Mouse (Mus musculus): Measurements from ENCODE around the gene Cyth1. TPM values are rescaled to one million over a fixed set of nuclear protein-coding genes. Genes with fewer than 3 reads are reported as not detected.

The Cyth1 gene
- polyA plus RNA-seq, 1 experiment from 2014 or later, result 17.7 TPM

DNA sequence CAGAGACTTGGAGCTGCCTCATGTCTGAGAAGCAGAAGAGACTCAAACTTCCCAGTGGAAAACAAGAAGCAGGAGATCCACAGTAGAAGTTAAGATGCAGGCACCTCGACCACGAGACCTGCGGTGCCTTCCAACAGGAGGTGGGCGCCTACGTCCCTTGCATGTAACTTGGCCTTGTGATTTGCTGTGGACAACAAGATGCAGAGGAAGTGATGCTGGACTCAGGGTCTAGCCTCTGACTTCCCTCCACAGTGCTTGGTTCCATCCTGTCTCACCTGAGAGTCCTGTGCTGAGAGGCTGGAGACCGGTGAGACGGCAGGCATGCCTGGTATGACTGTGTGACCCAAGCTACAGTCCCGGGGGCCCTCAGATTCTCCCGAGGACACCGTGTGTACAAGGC lies 101.9 kb downstream of the Cyth1 start:
- Histone ChIP-seq H3K4me1 (ENCODE audit: control insufficient read depth, insufficient read depth, low read length) (peaks cover 13% of the 10 kb centered on the region), H3K9ac (replicated peaks; ENCODE audit: low read depth, low read length) (no peak overlapping the region), H3K4me3 (ENCODE audit: low read depth, low read length) (no peak overlapping the region), H3K9me3 (ENCODE audit: control insufficient read depth, low read length) (no peaks in the 10 kb centered on the region), H3K36me3 (ENCODE audit: control insufficient read depth, insufficient read depth, low read length) (no peaks in the 10 kb centered on the region), H3K27ac (ENCODE audit: low read depth, low read length) (no peak overlapping the region), H3K4me2 (ENCODE audit: low read depth, low read length) (no peak overlapping the region), H3K27me3 (ENCODE audit: control insufficient read depth, insufficient read depth, low read length) (no peaks in the 10 kb centered on the region)
- ATAC-seq (ENCODE audit: low read depth), result no peak
- WGBS, result 93% methylated on average over 10 of the region's 10 CpGs

GRCm38 (mm10) chr11:118145771-118146351 lies 102.5 kb downstream of the Cyth1 start:
- Histone ChIP-seq H3K4me3 (ENCODE audit: low read depth, low read length) (no peak overlapping the region), H3K9ac (replicated peaks; ENCODE audit: low read depth, low read length) (no peak overlapping the region), H3K27ac (ENCODE audit: low read depth, low read length) (no peak overlapping the region), H3K36me3 (ENCODE audit: control insufficient read depth, insufficient read depth, low read length) (no peaks in the 10 kb centered on the region), H3K9me3 (ENCODE audit: control insufficient read depth, low read length) (no peaks in the 10 kb centered on the region), H3K4me1 (ENCODE audit: control insufficient read depth, insufficient read depth, low read length) (peaks cover 13% of the 10 kb centered on the region), H3K4me2 (ENCODE audit: low read depth, low read length) (no peak overlapping the region), H3K27me3 (ENCODE audit: control insufficient read depth, insufficient read depth, low read length) (no peaks in the 10 kb centered on the region)
- 75% methylated on average over 16 of the region's 16 CpGs for WGBS
- ATAC-seq (ENCODE audit: low read depth), result no peak

GRCm38 (mm10) chr11:118145092-118145491 lies 103.3 kb downstream of the Cyth1 start:
- Histone ChIP-seq H3K36me3 (ENCODE audit: control insufficient read depth, insufficient read depth, low read length) (no peaks in the 10 kb centered on the region), H3K4me3 (ENCODE audit: low read depth, low read length) (no peak overlapping the region), H3K4me2 (ENCODE audit: low read depth, low read length) (no peak overlapping the region), H3K9me3 (ENCODE audit: control insufficient read depth, low read length) (no peaks in the 10 kb centered on the region), H3K27ac (ENCODE audit: low read depth, low read length) (no peak overlapping the region), H3K9ac (replicated peaks; ENCODE audit: low read depth, low read length) (no peak overlapping the region), H3K4me1 (ENCODE audit: control insufficient read depth, insufficient read depth, low read length) (peaks cover 7% of the 10 kb centered on the region), H3K27me3 (ENCODE audit: control insufficient read depth, insufficient read depth, low read length) (no peaks in the 10 kb centered on the region)
- no peak for ATAC-seq (ENCODE audit: low read depth)
- 96% methylated on average over 4 of the region's 4 CpGs for WGBS

- Histone ChIP-seq H3K27ac (ENCODE audit: low read depth, low read length) (no peak overlapping the region), H3K4me2 (ENCODE audit: low read depth, low read length) (no peak overlapping the region), H3K9ac (replicated peaks; ENCODE audit: low read depth, low read length) (no peak overlapping the region), H3K4me1 (ENCODE audit: control insufficient read depth, insufficient read depth, low read length) (peaks cover 6% of the 10 kb centered on the region), H3K36me3 (ENCODE audit: control insufficient read depth, insufficient read depth, low read length) (no peaks in the 10 kb centered on the region), H3K4me3 (ENCODE audit: low read depth, low read length) (no peak overlapping the region), H3K9me3 (ENCODE audit: control insufficient read depth, low read length) (no peaks in the 10 kb centered on the region), H3K27me3 (ENCODE audit: control insufficient read depth, insufficient read depth, low read length) (no peaks in the 10 kb centered on the region)
- no peak for ATAC-seq (ENCODE audit: low read depth)
- WGBS, result 96% methylated on average over 4 of the region's 4 CpGs
These were observed 104.7 kb downstream of the Cyth1 start for GRCm38 (mm10) chr11:118143731-118144130.

- Histone ChIP-seq H3K27ac (ENCODE audit: low read depth, low read length) (peak overlapping the region; percentile 58), H3K4me1 (ENCODE audit: control insufficient read depth, insufficient read depth, low read length) (peaks cover 6% of the 10 kb centered on the region), H3K9ac (replicated peaks; ENCODE audit: low read depth, low read length) (no peak overlapping the region), H3K9me3 (ENCODE audit: control insufficient read depth, low read length) (no peaks in the 10 kb centered on the region), H3K4me2 (ENCODE audit: low read depth, low read length) (no peak overlapping the region), H3K27me3 (ENCODE audit: control insufficient read depth, insufficient read depth, low read length) (no peaks in the 10 kb centered on the region), H3K4me3 (ENCODE audit: low read depth, low read length) (no peak overlapping the region), H3K36me3 (ENCODE audit: control insufficient read depth, insufficient read depth, low read length) (no peaks in the 10 kb centered on the region)
- ATAC-seq (ENCODE audit: low read depth), result no peak
- WGBS, result 10% methylated on average over 7 of the region's 7 CpGs
These were observed 105.7 kb downstream of the Cyth1 start for GRCm38 (mm10) chr11:118142547-118143165.

DNA sequence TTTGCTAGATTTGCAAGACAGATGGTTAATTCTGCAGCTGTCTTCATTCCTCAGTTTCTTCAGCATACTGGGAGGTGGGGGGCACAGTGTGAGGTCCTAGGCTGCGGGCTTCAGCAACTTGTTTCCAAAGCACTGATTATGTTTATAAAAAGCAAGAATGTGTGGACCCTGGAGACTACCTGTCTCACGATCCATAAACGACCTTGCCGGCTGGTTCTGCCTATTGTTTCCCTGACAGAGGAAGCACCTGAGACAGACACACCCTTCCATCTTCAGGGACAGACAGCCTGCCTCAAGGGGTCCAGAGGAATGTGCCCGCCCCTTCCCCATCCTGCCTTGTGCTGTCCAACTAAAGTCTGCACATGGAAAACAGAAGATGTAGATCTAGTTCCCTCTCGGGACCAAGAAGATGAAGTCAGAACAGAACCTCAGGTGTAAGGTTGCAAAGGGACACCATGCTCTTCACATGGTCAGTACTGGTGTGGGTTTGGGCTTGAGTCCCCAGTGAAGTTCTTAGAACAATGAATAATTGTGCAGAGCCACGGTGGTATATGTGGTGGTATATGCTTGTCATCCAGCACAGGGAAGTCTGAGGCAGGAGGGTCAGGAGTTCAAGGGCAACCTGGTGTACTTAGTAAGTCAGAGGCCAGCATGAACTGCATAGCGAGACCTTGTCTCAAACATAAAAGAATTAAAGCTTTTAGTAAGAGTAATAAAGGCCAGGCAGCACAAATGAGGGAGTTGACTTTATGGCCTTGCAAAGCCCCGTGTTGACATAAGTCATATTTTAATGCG lies 107.4 kb downstream of the Cyth1 start:
- WGBS, result 80% methylated on average over 10 of the region's 10 CpGs
- Histone ChIP-seq H3K27ac (ENCODE audit: low read depth, low read length) (no peak overlapping the region), H3K4me1 (ENCODE audit: control insufficient read depth, insufficient read depth, low read length) (peaks cover 6% of the 10 kb centered on the region), H3K36me3 (ENCODE audit: control insufficient read depth, insufficient read depth, low read length) (no peaks in the 10 kb centered on the region), H3K9me3 (ENCODE audit: control insufficient read depth, low read length) (no peaks in the 10 kb centered on the region), H3K9ac (replicated peaks; ENCODE audit: low read depth, low read length) (no peak overlapping the region), H3K27me3 (ENCODE audit: control insufficient read depth, insufficient read depth, low read length) (no peaks in the 10 kb centered on the region), H3K4me2 (ENCODE audit: low read depth, low read length) (no peak overlapping the region), H3K4me3 (ENCODE audit: low read depth, low read length) (no peak overlapping the region)
- ATAC-seq (ENCODE audit: low read depth), result no peak

DNA sequence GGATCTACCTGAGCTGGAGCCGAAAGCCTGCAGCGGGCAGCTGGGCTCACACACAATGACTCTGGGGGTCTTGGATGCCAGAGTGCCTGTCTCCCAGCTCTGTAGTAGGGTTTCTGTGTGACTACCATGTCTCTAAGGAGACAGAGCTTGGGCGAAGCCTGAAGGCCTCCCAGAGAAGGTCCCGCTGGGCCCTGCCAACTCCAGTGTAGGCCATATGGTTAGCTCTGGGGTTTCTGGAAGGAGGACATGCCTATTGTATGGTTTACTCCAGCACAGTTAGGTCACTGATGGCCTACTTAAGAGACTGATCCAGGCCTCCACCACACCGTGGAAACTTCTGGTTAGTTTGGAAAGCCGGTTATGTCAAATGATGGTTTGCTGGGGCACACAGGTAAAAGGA lies 110.0 kb downstream of the Cyth1 start:
- ATAC-seq (ENCODE audit: low read depth), result no peak
- Histone ChIP-seq H3K4me3 (ENCODE audit: low read depth, low read length) (no peak overlapping the region), H3K4me1 (ENCODE audit: control insufficient read depth, insufficient read depth, low read length) (peaks cover 15% of the 10 kb centered on the region), H3K9me3 (ENCODE audit: control insufficient read depth, low read length) (no peaks in the 10 kb centered on the region), H3K27me3 (ENCODE audit: control insufficient read depth, insufficient read depth, low read length) (no peaks in the 10 kb centered on the region), H3K9ac (replicated peaks; ENCODE audit: low read depth, low read length) (no peak overlapping the region), H3K27ac (ENCODE audit: low read depth, low read length) (no peak overlapping the region), H3K4me2 (ENCODE audit: low read depth, low read length) (no peak overlapping the region), H3K36me3 (ENCODE audit: control insufficient read depth, insufficient read depth, low read length) (no peaks in the 10 kb centered on the region)
- 99% methylated on average over 6 of the region's 6 CpGs for WGBS

- 34% methylated on average over 5 of the region's 5 CpGs for WGBS
- no peaks in the 10 kb centered on the region for H3K9me3 ChIP-seq (ENCODE audit: control insufficient read depth, low read length)
- no peak for ATAC-seq (ENCODE audit: low read depth)
- no peaks in the 10 kb centered on the region for H3K36me3 ChIP-seq (ENCODE audit: control insufficient read depth, insufficient read depth, low read length)
- H3K4me1 ChIP-seq (ENCODE audit: control insufficient read depth, insufficient read depth, low read length), result 0 out of 2 replicates have a peak, but pooled peaks cover 10% of the 10 kb centered on the region
- no peak overlapping the region for H3K27ac ChIP-seq (ENCODE audit: low read depth, low read length)
- no peak overlapping the region for H3K9ac ChIP-seq (replicated peaks; ENCODE audit: low read depth, low read length)
- H3K4me2 ChIP-seq (ENCODE audit: low read depth, low read length), result no peak overlapping the region
- H3K27me3 ChIP-seq (ENCODE audit: control insufficient read depth, insufficient read depth, low read length), result no peaks in the 10 kb centered on the region
- H3K4me3 ChIP-seq (ENCODE audit: low read depth, low read length), result no peak overlapping the region
These were observed 112.2 kb downstream of the Cyth1 start for GRCm38 (mm10) chr11:118136172-118136632.

DNA sequence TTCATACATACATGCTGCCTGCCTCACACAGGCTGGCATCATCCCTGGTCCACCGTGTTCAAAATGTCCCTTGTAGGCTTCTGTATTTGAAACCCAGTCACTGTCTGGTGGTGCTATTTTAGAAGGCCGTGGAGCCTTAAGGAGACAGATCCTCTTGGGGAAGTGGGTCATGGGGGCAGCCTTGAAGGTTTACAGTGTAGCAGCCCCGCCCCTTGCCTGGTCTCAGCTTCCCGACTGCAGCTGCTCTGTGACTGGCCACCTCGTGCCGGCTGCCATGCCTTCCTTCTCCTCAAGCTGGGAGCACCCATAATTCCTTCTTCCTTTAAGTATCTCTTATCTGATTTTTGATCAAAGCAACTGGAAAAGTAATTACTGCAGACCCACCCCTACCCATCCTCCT lies 113.1 kb downstream of the Cyth1 start:
- no peak for ATAC-seq (ENCODE audit: low read depth)
- H3K9me3 ChIP-seq (ENCODE audit: control insufficient read depth, low read length), result no peaks in the 10 kb centered on the region
- 0 out of 2 replicates have a peak, but pooled peaks cover 10% of the 10 kb centered on the region for H3K4me1 ChIP-seq (ENCODE audit: control insufficient read depth, insufficient read depth, low read length)
- H3K36me3 ChIP-seq (ENCODE audit: control insufficient read depth, insufficient read depth, low read length), result no peaks in the 10 kb centered on the region
- H3K4me3 ChIP-seq (ENCODE audit: low read depth, low read length), result no peak overlapping the region
- whole genome bisulfite sequencing, result 66% methylated on average over 6 of the region's 6 CpGs
- H3K4me2 ChIP-seq (ENCODE audit: low read depth, low read length), result no peak overlapping the region
- no peak overlapping the region for H3K9ac ChIP-seq (replicated peaks; ENCODE audit: low read depth, low read length)
- no peak overlapping the region for H3K27ac ChIP-seq (ENCODE audit: low read depth, low read length)
- H3K27me3 ChIP-seq (ENCODE audit: control insufficient read depth, insufficient read depth, low read length), result no peaks in the 10 kb centered on the region
